Mouse (Mus musculus): ENCODE results near the gene Gm20403. TPM values are rescaled to one million over a fixed set of nuclear protein-coding genes. Genes with fewer than 3 reads are reported as not detected.
"Not testable (repeated sequence)": the region's sequence is repeated elsewhere in the genome, so short reads cannot be mapped to it uniquely, and the experiment has no call there.

Gm20403 gene
- total and polyA plus RNA-seq, 2 experiments from 2014 or later = not detected

DNA sequence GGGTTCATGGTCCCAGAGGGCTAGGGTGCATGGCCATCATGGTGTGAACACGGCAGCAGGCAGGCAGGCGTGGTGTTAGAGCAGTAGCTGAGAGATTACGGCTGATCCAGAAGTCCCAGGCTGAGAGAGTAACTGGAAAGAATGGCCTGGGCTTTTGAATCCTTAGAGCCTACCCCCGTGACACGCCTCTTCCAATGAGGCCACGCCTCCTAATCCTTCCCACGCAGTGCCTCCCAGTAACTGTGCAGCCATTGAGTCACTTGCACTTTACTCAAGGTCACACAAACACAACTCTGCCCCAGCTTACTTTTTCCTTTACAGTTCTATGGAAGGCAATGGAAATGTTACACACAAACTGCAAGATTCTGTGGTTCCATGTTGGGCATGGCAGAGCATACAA is 19.7 kb upstream of the Gm20403 start:
- 93% methylated on average over 7 of the region's 7 CpGs for WGBS
- ATAC-seq (ENCODE audit: low FRiP score) (no peak), DNase-seq (ENCODE audit: low spot score) (no peak)
- no peaks in the 10 kb centered on the region for H3K36me3 ChIP-seq (ENCODE audit: insufficient read depth, low read length)
- no peak overlapping the region for H3K4me2 ChIP-seq (ENCODE audit: low read depth, low read length, poor library complexity, severe bottlenecking)
- H3K4me3 ChIP-seq (ENCODE audit: low read depth, low read length) = no peak overlapping the region
- no peaks in the 10 kb centered on the region for H3K9me3 ChIP-seq (ENCODE audit: low read length)
- H3K9ac ChIP-seq (replicated peaks; ENCODE audit: low read length, poor library complexity, severe bottlenecking) = no peak overlapping the region
- H3K27ac ChIP-seq (ENCODE audit: low read depth, low read length) = no peak overlapping the region
- H3K27me3 ChIP-seq (ENCODE audit: insufficient read depth, low read length) = no peaks in the 10 kb centered on the region
- H3K4me1 ChIP-seq (ENCODE audit: insufficient read depth, low read length) = no peaks in the 10 kb centered on the region
- no peak for TF ChIP-seq CTCF (IDR thresholded peaks at IDR 0.05)

DNA sequence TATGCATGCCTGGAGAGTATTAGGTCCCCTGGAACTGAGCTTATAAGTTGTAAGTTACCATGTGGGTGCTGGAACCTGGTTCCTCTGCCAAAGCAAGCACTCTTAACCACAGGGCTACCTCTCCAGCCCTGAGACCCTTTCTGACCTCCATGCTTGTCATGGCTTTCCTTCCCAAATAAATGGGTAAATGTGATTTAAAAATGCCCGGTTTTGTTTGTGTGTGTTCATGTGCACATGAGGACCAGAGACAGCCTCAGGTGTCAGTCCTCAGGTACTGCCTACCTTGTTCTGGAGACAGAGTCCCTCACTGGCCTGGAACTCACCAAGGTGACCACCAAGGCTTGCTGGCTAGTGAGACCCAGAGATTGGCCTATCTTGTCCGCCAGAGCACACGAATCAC is 18.1 kb upstream of the Gm20403 start:
- ATAC-seq (ENCODE audit: low FRiP score) (no peak), DNase-seq (ENCODE audit: low spot score) (no peak)
- WGBS = 91% methylated on average over 3 of the region's 3 CpGs
- TF ChIP-seq CTCF (IDR thresholded peaks at IDR 0.05) = no peak
- no peaks in the 10 kb centered on the region for H3K4me1 ChIP-seq (ENCODE audit: insufficient read depth, low read length)
- H3K27ac ChIP-seq (ENCODE audit: low read depth, low read length) = no peak overlapping the region
- H3K27me3 ChIP-seq (ENCODE audit: insufficient read depth, low read length) = no peaks in the 10 kb centered on the region
- no peaks in the 10 kb centered on the region for H3K36me3 ChIP-seq (ENCODE audit: insufficient read depth, low read length)
- H3K4me2 ChIP-seq (ENCODE audit: low read depth, low read length, poor library complexity, severe bottlenecking) = no peak overlapping the region
- H3K4me3 ChIP-seq (ENCODE audit: low read depth, low read length) = no peak overlapping the region
- no peak overlapping the region for H3K9ac ChIP-seq (replicated peaks; ENCODE audit: low read length, poor library complexity, severe bottlenecking)
- no peaks in the 10 kb centered on the region for H3K9me3 ChIP-seq (ENCODE audit: low read length)

DNA sequence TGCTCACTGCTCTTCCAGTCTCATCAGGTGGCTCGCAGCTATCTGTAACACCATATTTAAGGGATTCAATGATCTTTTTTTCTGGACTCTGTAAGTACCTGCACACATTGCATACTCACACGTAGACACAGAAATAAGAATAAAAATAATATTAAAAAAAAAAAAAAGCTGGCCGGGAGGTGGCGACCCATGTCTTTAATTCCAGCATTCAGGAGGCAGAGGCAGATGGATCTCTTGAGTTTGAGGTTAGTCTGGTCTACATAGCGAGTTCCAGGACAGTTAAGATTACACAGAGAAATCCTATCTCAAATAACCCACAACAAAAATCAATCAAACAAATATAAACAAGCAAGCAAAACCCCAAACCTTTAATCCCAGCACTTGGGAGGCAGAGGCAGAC is 17.5 kb upstream of the Gm20403 start:
- no peak for TF ChIP-seq CTCF (IDR thresholded peaks at IDR 0.05)
- no peak overlapping the region for H3K9ac ChIP-seq (replicated peaks; ENCODE audit: low read length, poor library complexity, severe bottlenecking)
- H3K9me3 ChIP-seq (ENCODE audit: low read length) = no peaks in the 10 kb centered on the region
- no peak overlapping the region for H3K27ac ChIP-seq (ENCODE audit: low read depth, low read length)
- H3K27me3 ChIP-seq (ENCODE audit: insufficient read depth, low read length) = no peaks in the 10 kb centered on the region
- WGBS = 89% methylated on average over 5 of the region's 5 CpGs
- no peak for ATAC-seq (ENCODE audit: low FRiP score)
- H3K4me1 ChIP-seq (ENCODE audit: insufficient read depth, low read length) = no peaks in the 10 kb centered on the region
- no peak for DNase-seq (ENCODE audit: low spot score)
- H3K36me3 ChIP-seq (ENCODE audit: insufficient read depth, low read length) = no peaks in the 10 kb centered on the region
- H3K4me2 ChIP-seq (ENCODE audit: low read depth, low read length, poor library complexity, severe bottlenecking) = no peak overlapping the region
- no peak overlapping the region for H3K4me3 ChIP-seq (ENCODE audit: low read depth, low read length)

DNA sequence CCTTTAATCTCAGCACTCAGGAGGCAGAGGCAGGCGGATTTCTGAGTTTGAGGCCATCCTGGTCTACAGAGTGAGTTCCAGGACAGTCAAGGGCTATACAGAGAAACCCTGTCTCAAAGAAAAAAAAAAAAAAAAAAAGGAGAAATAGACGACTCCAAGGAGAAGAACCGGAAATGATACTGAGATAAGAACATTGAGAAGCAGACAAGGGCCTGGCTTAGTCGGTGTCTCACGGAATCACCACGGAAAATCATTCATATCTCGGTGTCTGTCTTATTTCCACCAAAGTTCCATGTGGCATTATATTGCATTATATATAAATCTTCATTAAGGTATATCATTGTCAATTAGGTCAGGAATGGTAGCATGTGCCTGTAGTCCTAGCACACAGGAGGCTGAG is 16.2 kb upstream of the Gm20403 start:
- not testable (repeated sequence) for ATAC-seq (ENCODE audit: low FRiP score); H3K4me3 ChIP-seq (ENCODE audit: low read depth, low read length); H3K27me3 ChIP-seq (ENCODE audit: insufficient read depth, low read length); H3K36me3 ChIP-seq (ENCODE audit: insufficient read depth, low read length); H3K9ac ChIP-seq (replicated peaks; ENCODE audit: low read length, poor library complexity, severe bottlenecking); H3K4me2 ChIP-seq (ENCODE audit: low read depth, low read length, poor library complexity, severe bottlenecking); H3K4me1 ChIP-seq (ENCODE audit: insufficient read depth, low read length); H3K9me3 ChIP-seq (ENCODE audit: low read length); DNase-seq (ENCODE audit: low spot score); H3K27ac ChIP-seq (ENCODE audit: low read depth, low read length)
- 95% methylated on average over 7 of the region's 7 CpGs for WGBS

DNA sequence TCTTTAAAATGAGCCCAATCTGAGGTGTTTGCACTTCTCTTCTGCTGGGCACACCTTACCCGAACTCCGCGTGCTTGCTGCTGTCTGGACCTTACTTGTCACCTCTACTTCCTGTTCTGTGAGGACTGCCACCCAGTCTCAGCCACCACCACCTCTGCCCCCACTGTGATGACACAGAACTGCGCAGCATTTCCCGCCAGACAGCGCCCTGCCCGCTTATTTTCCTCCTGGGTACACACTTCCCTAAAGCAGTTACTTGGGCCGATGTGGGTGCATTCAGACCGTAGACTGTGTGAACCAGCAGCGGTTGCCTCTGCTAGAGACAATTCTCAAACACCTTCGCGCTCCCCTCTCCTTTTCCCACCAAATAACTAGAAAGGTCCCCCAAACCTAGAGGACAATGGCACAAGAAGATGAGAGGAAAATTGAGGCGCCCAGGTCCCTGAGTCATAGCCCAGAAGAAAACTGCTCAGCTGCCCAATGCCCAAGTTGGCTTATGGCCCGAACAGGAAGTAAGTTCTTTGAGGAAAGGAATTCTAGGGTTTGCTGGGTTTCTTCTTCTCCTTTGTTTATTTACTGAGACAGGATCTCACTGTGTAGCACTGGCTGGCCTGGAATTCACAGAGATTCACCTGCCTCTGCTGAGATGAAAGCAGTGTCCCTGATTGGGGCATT is 12.8 kb upstream of the Gm20403 start:
- Histone ChIP-seq H3K36me3 (ENCODE audit: insufficient read depth, low read length) (no peaks in the 10 kb centered on the region), H3K4me2 (ENCODE audit: low read depth, low read length, poor library complexity, severe bottlenecking) (no peak overlapping the region), H3K4me1 (ENCODE audit: insufficient read depth, low read length) (no peaks in the 10 kb centered on the region), H3K4me3 (ENCODE audit: low read depth, low read length) (no peak overlapping the region), H3K9me3 (ENCODE audit: low read length) (no peaks in the 10 kb centered on the region), H3K27me3 (ENCODE audit: insufficient read depth, low read length) (no peaks in the 10 kb centered on the region), H3K9ac (replicated peaks; ENCODE audit: low read length, poor library complexity, severe bottlenecking) (no peak overlapping the region), H3K27ac (ENCODE audit: low read depth, low read length) (no peak overlapping the region)
- no peak for TF ChIP-seq CTCF (IDR thresholded peaks at IDR 0.05)
- no peak for ATAC-seq (ENCODE audit: low FRiP score)
- no peak for DNase-seq (ENCODE audit: low spot score)
- WGBS = 87% methylated on average over 14 of the region's 14 CpGs

DNA sequence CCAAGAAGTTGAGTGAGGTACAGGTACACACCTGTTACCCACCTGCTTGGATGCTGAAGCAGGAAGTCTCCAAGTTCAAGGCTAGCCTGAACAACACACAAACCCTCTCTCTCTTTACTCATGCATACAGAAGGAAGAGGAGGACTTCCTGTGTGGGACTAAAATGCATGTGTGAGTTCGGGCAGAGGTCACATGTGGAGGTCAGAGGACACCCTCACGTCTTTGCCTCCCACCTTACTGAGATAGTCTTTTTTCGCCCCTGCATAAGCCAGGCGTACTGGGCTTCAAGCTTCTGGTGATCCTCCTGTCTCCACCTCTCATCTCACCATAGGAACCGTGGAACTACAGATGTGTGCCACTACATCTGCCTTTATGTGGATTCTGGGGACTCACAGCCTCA is 12.1 kb upstream of the Gm20403 start:
- Histone ChIP-seq H3K4me1 (ENCODE audit: insufficient read depth, low read length) (no peaks in the 10 kb centered on the region), H3K9ac (replicated peaks; ENCODE audit: low read length, poor library complexity, severe bottlenecking) (no peak overlapping the region), H3K36me3 (ENCODE audit: insufficient read depth, low read length) (no peaks in the 10 kb centered on the region), H3K27ac (ENCODE audit: low read depth, low read length) (no peak overlapping the region), H3K9me3 (ENCODE audit: low read length) (no peaks in the 10 kb centered on the region), H3K4me3 (ENCODE audit: low read depth, low read length) (no peak overlapping the region), H3K4me2 (ENCODE audit: low read depth, low read length, poor library complexity, severe bottlenecking) (no peak overlapping the region), H3K27me3 (ENCODE audit: insufficient read depth, low read length) (no peaks in the 10 kb centered on the region)
- TF ChIP-seq CTCF (IDR thresholded peaks at IDR 0.05) = no peak
- ATAC-seq (ENCODE audit: low FRiP score) (no peak), DNase-seq (ENCODE audit: low spot score) (no peak)
- WGBS = 84% methylated on average over 5 of the region's 5 CpGs
